Mouse (Mus musculus) layer of hippocampus, adult 6 months (tissue): ENCODE measurements around the gene Fyco1. TPM values are rescaled to one million over a fixed set of nuclear protein-coding genes. Genes with fewer than 3 reads are reported as not detected.

Experiments
- long read RNA-seq, 2 experiments: library from polyadenylated mRNA; unstranded; transcript quantifications; one replicate each; pipeline ENCODE4 v2.0.0; 2019 to 2020
- polyA plus RNA-seq: library from polyadenylated mRNA; unstranded; fragments of <200 nt; fragmentation: Nextera tagmentation; gene quantifications from 2 replicates; pipeline ENCODE4 v1.2.3, GENCODE M21; 2021

The Fyco1 gene
- polyA plus RNA-seq = 5.0 and 7.6 TPM in 2 replicates
- long read RNA-seq, experiment 1, full-length matches to known transcripts = 6 of 21 reads
- long read RNA-seq, experiment 1, partial matches to known transcripts = 10 of 21 reads
- long read RNA-seq, experiment 1, other reads (novel, unspliced or antisense) = 5 of 21 reads
- long read RNA-seq, experiment 2, full-length matches to known transcripts = 48 of 78 reads
- long read RNA-seq, experiment 2, partial matches to known transcripts = 9 of 78 reads
- long read RNA-seq, experiment 2, other reads (novel, unspliced or antisense) = 21 of 78 reads

GRCm38 (mm10) chr9:123851713-123852448 lies at the start of gene Fyco1:
Gene Fyco1 (minus strand): TSS chr9:123851899.

DNA sequence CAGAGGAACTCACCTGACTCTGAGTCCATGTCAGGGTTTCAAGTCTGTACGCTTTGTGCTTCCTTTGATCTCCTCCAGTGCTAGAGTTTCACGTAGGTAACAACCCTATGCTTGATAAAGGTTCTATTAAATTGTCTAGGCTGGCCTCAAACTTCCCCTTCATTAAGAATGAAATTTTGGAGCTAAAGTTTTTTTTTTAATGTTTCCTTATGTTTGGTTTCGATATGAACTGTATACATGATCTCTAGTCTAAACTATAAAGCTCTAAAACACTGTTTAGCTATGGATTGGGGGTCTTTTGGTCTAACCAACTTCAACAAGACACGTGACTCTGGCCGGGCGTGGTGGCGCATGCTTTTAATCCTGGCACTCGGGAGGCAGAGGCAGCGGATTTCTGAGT lies 10.2 kb upstream of the Fyco1 start, which contains the start of gene Xcr1:
TSS of gene Xcr1 (minus strand) at position 101 of the 400 bp plus-strand sequence.

GRCm38 (mm10) chr9:123806267-123806666 lies 45.4 kb downstream of the Fyco1 start, which contains the start of gene Cxcr6:
Gene Cxcr6 (plus strand): TSS chr9:123806475.

Other genes with a start within 250 kb of the Fyco1 start
- gene Slc6a20b, start 219.3 kb downstream of the Fyco1 start, polyA plus RNA-seq = 0.03 TPM in 2 replicates
- 0.09 and 0.10 TPM in 2 replicates for gene Ccr9, start 173.5 kb downstream of the Fyco1 start, polyA plus RNA-seq
- gene Slc6a20a, start 173.0 kb downstream of the Fyco1 start, polyA plus RNA-seq = 8.3 and 8.9 TPM in 2 replicates
- gene Lztfl1, start 134.2 kb downstream of the Fyco1 start, polyA plus RNA-seq = 39.1 and 44.1 TPM in 2 replicates
- 0.16 TPM in 1 of 2 replicates, not detected in the other for gene Cxcr6, start 45.4 kb downstream of the Fyco1 start, polyA plus RNA-seq
- not detected in 2 replicates for gene Xcr1, start 10.1 kb upstream of the Fyco1 start, polyA plus RNA-seq
- 0.05 and 0.11 TPM in 2 replicates for gene Ccr1, start 116.8 kb upstream of the Fyco1 start, polyA plus RNA-seq
- gene Ccr1l1, start 126.5 kb upstream of the Fyco1 start, polyA plus RNA-seq = not detected in 2 replicates
- gene Ccr3, start 170.1 kb upstream of the Fyco1 start, polyA plus RNA-seq = not detected in 2 replicates